Mouse (Mus musculus): ENCODE results near the gene Gm44965. TPM values are rescaled to one million over a fixed set of nuclear protein-coding genes. Genes with fewer than 3 reads are reported as not detected.

The Gm44965 gene
- polyA plus RNA-seq, 1 experiment from 2014 or later: 0.65 TPM

DNA sequence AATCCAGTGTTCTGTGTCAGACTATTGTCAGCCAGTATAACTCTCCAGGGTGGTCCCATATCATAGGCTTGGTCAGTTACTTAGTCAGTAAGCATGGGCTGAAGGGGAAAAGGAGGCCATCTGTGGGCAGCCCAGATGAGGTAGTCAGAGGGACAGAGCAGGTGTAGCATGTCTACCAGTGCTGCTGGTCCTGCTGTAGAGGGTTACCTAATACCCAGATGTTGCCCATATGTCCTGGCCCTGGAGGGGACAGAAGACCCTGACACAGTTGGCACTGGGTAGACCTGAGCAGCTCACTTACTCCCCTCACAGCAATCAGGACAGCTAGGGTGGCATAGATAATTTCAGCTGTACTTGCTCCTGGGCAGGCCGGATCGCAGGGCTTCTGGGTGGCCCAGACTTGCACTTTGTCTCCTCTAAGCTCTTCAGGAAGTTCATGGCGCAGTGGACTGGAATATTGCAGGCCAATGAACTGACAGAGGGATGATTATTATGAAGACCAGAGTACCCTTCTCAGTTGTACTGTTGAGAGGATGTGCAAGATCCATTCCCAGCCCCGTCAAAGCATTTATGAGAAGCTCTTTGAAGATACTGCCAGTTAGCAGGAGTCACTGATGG lies 27.9 kb upstream of the Gm44965 start:
- H3K36me3 ChIP-seq: peaks cover 44% of the 10 kb centered on the region
- H3K9me3 ChIP-seq: no peaks in the 10 kb centered on the region
- H3K9ac ChIP-seq (replicated peaks): no peak overlapping the region
- H3K4me3 ChIP-seq: no peak overlapping the region
- no peak overlapping the region for H3K4me2 ChIP-seq (replicated peaks)
- no peak overlapping the region for H3K27ac ChIP-seq (replicated peaks)
- 95% methylated on average over 4 of the region's 4 CpGs for WGBS
- ATAC-seq (ENCODE audit: low FRiP score, low read depth): no peak
- no peaks in the 10 kb centered on the region for H3K4me1 ChIP-seq
- no peaks in the 10 kb centered on the region for H3K27me3 ChIP-seq

DNA sequence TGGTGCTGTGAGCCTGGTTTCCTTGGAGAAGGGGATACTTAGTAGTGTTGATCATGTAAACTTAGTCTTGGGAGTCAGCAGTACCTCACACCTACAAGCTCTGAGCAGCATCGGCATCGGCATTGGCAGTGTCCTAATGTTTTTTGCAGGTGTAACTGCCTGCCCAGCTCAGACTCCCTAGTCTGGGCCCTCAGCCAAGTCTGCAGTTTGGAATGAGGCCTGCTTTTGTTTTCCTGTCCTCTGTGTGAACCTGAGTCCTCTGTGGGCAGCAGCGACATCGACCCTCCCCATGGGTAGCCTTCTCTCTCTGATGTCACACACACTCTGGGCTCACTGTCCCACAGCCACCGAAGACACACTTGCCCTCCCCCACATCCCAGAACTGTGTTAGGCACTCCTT lies 27.4 kb upstream of the Gm44965 start:
- H3K36me3 ChIP-seq: peaks cover 44% of the 10 kb centered on the region
- 83% methylated on average over 5 of the region's 5 CpGs for WGBS
- H3K4me2 ChIP-seq (replicated peaks): no peak overlapping the region
- no peaks in the 10 kb centered on the region for H3K9me3 ChIP-seq
- no peaks in the 10 kb centered on the region for H3K4me1 ChIP-seq
- no peaks in the 10 kb centered on the region for H3K27me3 ChIP-seq
- no peak for ATAC-seq (ENCODE audit: low FRiP score, low read depth)
- H3K4me3 ChIP-seq: no peak overlapping the region
- no peak overlapping the region for H3K27ac ChIP-seq (replicated peaks)
- H3K9ac ChIP-seq (replicated peaks): no peak overlapping the region

DNA sequence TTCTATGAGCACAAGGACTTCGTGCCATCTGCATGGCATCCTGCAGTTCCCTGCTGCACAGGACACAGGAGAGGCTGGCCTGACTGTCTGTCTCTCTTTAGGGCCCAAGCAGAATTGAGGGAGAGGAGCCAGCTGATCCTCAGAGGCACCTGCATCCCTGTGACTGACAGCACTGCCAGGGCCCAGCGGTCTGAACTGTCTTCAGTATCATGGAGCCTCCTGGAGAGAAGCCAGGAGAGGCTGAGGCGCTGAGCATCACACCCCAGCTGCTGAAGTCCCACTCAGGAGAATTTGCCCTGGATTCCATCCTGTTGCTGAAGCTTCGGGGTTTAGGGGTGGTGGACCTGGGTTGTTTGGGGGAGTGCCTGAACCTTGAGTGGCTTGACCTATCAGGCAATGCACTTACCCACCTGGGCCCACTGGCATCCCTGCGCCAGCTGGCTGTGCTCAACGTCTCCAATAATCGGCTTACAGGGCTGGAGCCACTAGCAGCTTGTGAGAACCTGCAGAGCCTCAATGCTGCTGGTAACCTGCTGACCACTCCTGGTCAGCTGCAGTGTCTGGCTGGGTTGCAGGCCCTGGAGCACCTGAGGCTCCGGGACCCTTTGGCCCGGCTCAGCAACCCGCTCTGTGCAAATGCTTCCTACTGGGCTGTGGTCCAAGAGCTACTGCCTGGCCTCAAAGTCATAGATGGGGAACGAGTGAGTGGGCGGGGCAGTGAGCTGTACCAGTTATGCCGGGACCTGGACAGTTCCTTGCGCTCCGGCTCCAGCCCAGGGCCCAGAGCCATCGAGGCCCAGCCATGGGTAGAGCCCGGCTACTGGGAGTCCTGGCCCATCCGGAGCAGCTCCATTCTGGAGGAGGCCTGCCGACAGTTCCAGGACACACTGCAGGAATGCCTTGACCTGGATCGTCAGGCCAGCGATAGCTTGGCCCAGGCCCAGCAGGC lies 25.4 kb upstream of the Gm44965 start:
- 91% methylated on average over 21 of the region's 21 CpGs for WGBS
- peaks cover 39% of the 10 kb centered on the region for H3K36me3 ChIP-seq

GRCm38 (mm10) chr6:48569065-48569807 lies 24.5 kb upstream of the Gm44965 start:
- no peaks in the 10 kb centered on the region for H3K9me3 ChIP-seq
- H3K36me3 ChIP-seq: peaks cover 35% of the 10 kb centered on the region
- H3K9ac ChIP-seq (replicated peaks): no peak overlapping the region

More for the DNA sequence above, 25.4 kb upstream of the Gm44965 start:
- Histone ChIP-seq H3K4me1 (no peaks in the 10 kb centered on the region), H3K9ac (replicated peaks) (no peak overlapping the region), H3K4me2 (replicated peaks) (no peak overlapping the region), H3K4me3 (no peak overlapping the region), H3K27me3 (no peaks in the 10 kb centered on the region), H3K27ac (replicated peaks) (no peak overlapping the region), H3K9me3 (no peaks in the 10 kb centered on the region)
- ATAC-seq (ENCODE audit: low FRiP score, low read depth): no peak

GRCm38 (mm10) chr6:48572014-48572413 lies 21.7 kb upstream of the Gm44965 start:
- WGBS: 94% methylated on average over 5 of the region's 5 CpGs
- H3K4me1 ChIP-seq: no peaks in the 10 kb centered on the region
- no peak overlapping the region for H3K27ac ChIP-seq (replicated peaks)
- H3K9me3 ChIP-seq: no peaks in the 10 kb centered on the region
- H3K4me2 ChIP-seq (replicated peaks): no peak overlapping the region
- no peak for ATAC-seq (ENCODE audit: low FRiP score, low read depth)
- H3K36me3 ChIP-seq: peaks cover 18% of the 10 kb centered on the region
- H3K27me3 ChIP-seq: no peaks in the 10 kb centered on the region
- H3K4me3 ChIP-seq: no peak overlapping the region
- H3K9ac ChIP-seq (replicated peaks): no peak overlapping the region

More at GRCm38 (mm10) chr6:48569065-48569807, 24.5 kb upstream of the Gm44965 start:
- Histone ChIP-seq H3K27ac (replicated peaks) (no peak overlapping the region), H3K27me3 (no peaks in the 10 kb centered on the region), H3K4me3 (no peak overlapping the region), H3K4me1 (no peaks in the 10 kb centered on the region), H3K4me2 (replicated peaks) (no peak overlapping the region)
- no peak for ATAC-seq (ENCODE audit: low FRiP score, low read depth)
- WGBS: 88% methylated on average over 8 of the region's 8 CpGs

DNA sequence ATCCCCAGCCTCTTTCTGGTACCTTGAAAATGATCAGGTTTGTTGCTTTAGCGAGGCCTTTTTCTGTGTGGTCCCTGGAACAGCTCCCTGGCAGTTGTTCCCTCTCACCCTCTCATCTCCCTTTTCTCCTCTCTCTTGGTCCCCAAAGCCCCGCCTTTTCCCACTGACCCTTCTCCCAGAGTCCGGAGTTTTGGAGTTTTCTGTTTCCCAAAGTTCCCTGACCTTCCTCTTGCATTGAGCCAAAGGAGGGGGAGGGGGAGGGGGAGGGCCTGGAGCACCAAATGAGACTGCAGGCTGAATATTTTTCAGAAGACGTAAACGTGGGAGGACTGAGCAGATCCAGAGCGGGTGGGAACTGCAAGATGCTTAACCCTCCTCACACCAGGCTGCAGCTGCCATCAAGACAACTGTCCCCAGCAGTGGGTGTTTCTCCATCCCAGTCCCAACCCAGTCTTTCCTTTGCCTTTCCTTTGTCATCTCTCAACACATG lies 21.1 kb upstream of the Gm44965 start, which contains the start of gene Rarres2:
Gene Rarres2 (minus strand): TSS at position 218 of the 490 bp plus-strand sequence.
- Histone ChIP-seq H3K4me3 (no peak within 1 kb of the TSS), H3K4me2 (replicated peaks) (no peak within 1 kb of the TSS), H3K27me3 (no peaks in the 10 kb centered on the region), H3K27ac (replicated peaks) (no peak within 1 kb of the TSS), H3K4me1 (no peaks in the 10 kb centered on the region), H3K36me3 (peaks cover 18% of the 10 kb centered on the region), H3K9ac (replicated peaks) (no peak within 1 kb of the TSS), H3K9me3 (no peaks in the 10 kb centered on the region)
- 42% methylated on average over 6 of the region's 6 CpGs for WGBS
- ATAC-seq (ENCODE audit: low FRiP score, low read depth): no peak

GRCm38 (mm10) chr6:48573280-48573679 lies 20.5 kb upstream of the Gm44965 start:
- 69% methylated on average over 10 of the region's 10 CpGs for WGBS
- Histone ChIP-seq H3K9ac (replicated peaks) (no peak overlapping the region), H3K4me3 (no peak overlapping the region), H3K27me3 (no peaks in the 10 kb centered on the region), H3K9me3 (no peaks in the 10 kb centered on the region), H3K36me3 (peaks cover 13% of the 10 kb centered on the region; the same call in 1 of the 2 replicates), H3K4me2 (replicated peaks) (no peak overlapping the region), H3K4me1 (no peaks in the 10 kb centered on the region), H3K27ac (replicated peaks) (no peak overlapping the region)
- no peak for ATAC-seq (ENCODE audit: low FRiP score, low read depth)

GRCm38 (mm10) chr6:48573981-48574380 lies 19.8 kb upstream of the Gm44965 start:
- ATAC-seq (ENCODE audit: low FRiP score, low read depth): no peak
- no peak overlapping the region for H3K4me2 ChIP-seq (replicated peaks)
- 80% methylated on average over 3 of the region's 3 CpGs for WGBS

GRCm38 (mm10) chr6:48578736-48579135 lies 15.0 kb upstream of the Gm44965 start:
- Histone ChIP-seq H3K36me3 (no peaks in the 10 kb centered on the region), H3K9ac (replicated peaks) (no peak overlapping the region), H3K9me3 (no peaks in the 10 kb centered on the region), H3K4me2 (replicated peaks) (no peak overlapping the region), H3K27me3 (no peaks in the 10 kb centered on the region), H3K4me1 (no peaks in the 10 kb centered on the region), H3K4me3 (no peak overlapping the region), H3K27ac (replicated peaks) (no peak overlapping the region)
- 74% methylated on average over 5 of the region's 5 CpGs for WGBS
- no peak for ATAC-seq (ENCODE audit: low FRiP score, low read depth)

More at GRCm38 (mm10) chr6:48573981-48574380, 19.8 kb upstream of the Gm44965 start:
- H3K4me1 ChIP-seq: no peaks in the 10 kb centered on the region
- no peaks in the 10 kb centered on the region for H3K27me3 ChIP-seq
- H3K9ac ChIP-seq (replicated peaks): no peak overlapping the region
- H3K27ac ChIP-seq (replicated peaks): no peak overlapping the region
- no peaks in the 10 kb centered on the region for H3K9me3 ChIP-seq
- no peak overlapping the region for H3K4me3 ChIP-seq
- peaks cover 7% of the 10 kb centered on the region; the same call in 1 of the 2 replicates for H3K36me3 ChIP-seq

DNA sequence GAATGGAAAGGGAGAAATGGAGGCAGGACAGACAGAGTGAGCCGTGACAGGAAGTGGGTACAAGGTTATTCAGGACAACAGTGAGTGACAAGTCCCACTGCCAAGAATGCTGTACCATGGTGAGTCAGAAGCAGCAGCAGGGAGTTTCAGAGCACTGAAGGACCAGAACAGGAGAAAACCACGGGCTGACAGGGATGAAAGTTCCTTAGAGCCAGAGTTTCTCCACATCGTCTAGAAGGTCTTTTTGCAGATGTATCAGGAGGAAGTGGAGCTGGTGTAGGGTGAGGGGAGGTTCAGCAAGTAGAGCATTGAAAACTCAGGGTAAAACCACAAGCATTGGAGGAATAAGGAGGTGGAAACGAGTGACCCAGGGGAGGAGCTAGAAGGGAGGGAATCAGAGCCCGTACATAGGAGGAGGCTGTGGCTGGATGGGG lies 14.5 kb upstream of the Gm44965 start:
- H3K9ac ChIP-seq (replicated peaks): no peak overlapping the region
- H3K4me1 ChIP-seq: no peaks in the 10 kb centered on the region
- H3K4me3 ChIP-seq: no peak overlapping the region
- no peak for ATAC-seq (ENCODE audit: low FRiP score, low read depth)
- no peaks in the 10 kb centered on the region for H3K27me3 ChIP-seq
- H3K4me2 ChIP-seq (replicated peaks): no peak overlapping the region
- H3K36me3 ChIP-seq: no peaks in the 10 kb centered on the region
- 50% methylated on average over 5 of the region's 5 CpGs for WGBS
- H3K27ac ChIP-seq (replicated peaks): no peak overlapping the region
- no peaks in the 10 kb centered on the region for H3K9me3 ChIP-seq

DNA sequence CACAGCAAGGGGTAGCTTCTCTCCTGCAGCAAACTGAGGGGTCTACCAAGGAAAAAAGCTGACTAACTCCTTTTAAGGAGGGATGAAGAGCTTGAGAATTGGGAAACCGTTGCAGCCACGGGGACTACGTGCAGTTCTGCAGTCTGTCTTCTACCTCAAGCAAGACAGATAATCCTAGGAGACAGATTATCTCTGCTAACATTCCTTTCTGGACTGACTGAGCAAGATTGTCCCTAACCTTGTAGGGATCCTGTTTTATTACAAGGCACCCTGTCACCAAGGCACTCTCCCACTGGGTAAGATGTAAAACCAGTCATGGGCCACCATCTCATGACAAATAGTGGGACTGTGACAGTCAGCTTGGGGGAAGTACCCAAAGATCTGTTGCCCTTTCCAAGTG lies 12.5 kb upstream of the Gm44965 start:
- no peaks in the 10 kb centered on the region for H3K36me3 ChIP-seq

More for the DNA sequence above, 12.5 kb upstream of the Gm44965 start:
- no peak for ATAC-seq (ENCODE audit: low FRiP score, low read depth)
- Histone ChIP-seq H3K27ac (replicated peaks) (no peak overlapping the region), H3K4me1 (no peaks in the 10 kb centered on the region), H3K27me3 (no peaks in the 10 kb centered on the region), H3K4me2 (replicated peaks) (no peak overlapping the region), H3K4me3 (no peak overlapping the region), H3K9me3 (no peaks in the 10 kb centered on the region), H3K9ac (replicated peaks) (no peak overlapping the region)
- 26% methylated on average over 3 of the region's 3 CpGs for WGBS

Data from midbrain, embryonic 12.5 days (tissue).